Mouse (Mus musculus): Measurements from ENCODE around the gene Tubb4a. TPM values are rescaled to one million over a fixed set of nuclear protein-coding genes. Genes with fewer than 3 reads are reported as not detected.

Gene Tubb4a
- polyA plus RNA-seq, 1 experiment from 2014 or later = 271 TPM

GRCm38 (mm10) chr17:57038978-57039377 is 48.6 kb downstream of the Tubb4a start:
- Histone ChIP-seq H3K4me2 (replicated peaks) (no peak overlapping the region), H3K4me3 (no peak overlapping the region), H3K9me3 (no peaks in the 10 kb centered on the region), H3K4me1 (no peaks in the 10 kb centered on the region), H3K9ac (no peak overlapping the region), H3K36me3 (no peaks in the 10 kb centered on the region), H3K27ac (no peak overlapping the region), H3K27me3 (replicated peaks) (peaks cover 13% of the 10 kb centered on the region)
- 43% methylated on average over 8 of the region's 8 CpGs for WGBS
- ATAC-seq (ENCODE audit: low FRiP score, low read depth) = no peak

- no peak overlapping the region for H3K4me3 ChIP-seq
- H3K36me3 ChIP-seq = peaks cover 12% of the 10 kb centered on the region
- no peak for ATAC-seq (ENCODE audit: low FRiP score, low read depth)
- H3K4me1 ChIP-seq = peaks cover 18% of the 10 kb centered on the region
- no peaks in the 10 kb centered on the region for H3K9me3 ChIP-seq
- WGBS = 89% methylated on average over 4 of the region's 4 CpGs
- peaks cover 4% of the 10 kb centered on the region for H3K27me3 ChIP-seq (replicated peaks)
- H3K9ac ChIP-seq = no peak overlapping the region
- H3K4me2 ChIP-seq (replicated peaks) = peak overlapping the region; percentile 62; the same call in 1 of the 2 replicates
- H3K27ac ChIP-seq = no peak overlapping the region
These were observed 54.7 kb downstream of the Tubb4a start for GRCm38 (mm10) chr17:57032854-57033253.

GRCm38 (mm10) chr17:57031661-57032420 is 55.7 kb downstream of the Tubb4a start:
- H3K27ac ChIP-seq = peak overlapping the region; percentile 54; the same call in 1 of the 2 replicates
- peak overlapping the region; percentile 92 for H3K4me3 ChIP-seq
- under 1% methylated on average over 38 of the region's 38 CpGs for WGBS
- H3K4me2 ChIP-seq (replicated peaks) = peak overlapping the region; percentile 62
- peaks cover 18% of the 10 kb centered on the region for H3K4me1 ChIP-seq
- H3K36me3 ChIP-seq = peaks cover 22% of the 10 kb centered on the region
- ATAC-seq (ENCODE audit: low FRiP score, low read depth) = peak; percentile 99
- H3K9me3 ChIP-seq = no peaks in the 10 kb centered on the region
- H3K27me3 ChIP-seq (replicated peaks) = no peaks in the 10 kb centered on the region
- peak overlapping the region; percentile 99 for H3K9ac ChIP-seq

- Histone ChIP-seq H3K36me3 (peaks cover 29% of the 10 kb centered on the region), H3K9ac (peak within 1 kb of the TSS; percentile 99), H3K4me3 (peak within 1 kb of the TSS; percentile 92), H3K27ac (peak within 1 kb of the TSS; percentile 93), H3K4me2 (replicated peaks) (peak within 1 kb of the TSS; percentile 95), H3K27me3 (replicated peaks) (no peaks in the 10 kb centered on the region), H3K4me1 (peaks cover 18% of the 10 kb centered on the region), H3K9me3 (no peaks in the 10 kb centered on the region)
- WGBS = under 1% methylated on average over 81 of the region's 99 CpGs
- ATAC-seq (ENCODE audit: low FRiP score, low read depth) = peak; percentile 1; the same call in 1 of the 2 replicates
These were observed 56.5 kb downstream of the Tubb4a start, which contains the start of gene Khsrp for GRCm38 (mm10) chr17:57030931-57031660. Gene Khsrp, minus strand, starts transcription at chr17:57031522.

Other genes starting within 250 kb of the Tubb4a start
- not detected in 2 replicates for gene Acsbg2, start 213.3 kb downstream of the Tubb4a start, polyA plus RNA-seq (2016; fragmentation: Nextera tagmentation; extraction: Ambion mirVana)
- 0.16 and 0.42 TPM in 2 replicates for gene 1700061G19Rik, start 212.3 kb downstream of the Tubb4a start, polyA plus RNA-seq (2016; fragmentation: Nextera tagmentation; extraction: Ambion mirVana)
- gene Mllt1, start 152.4 kb downstream of the Tubb4a start, polyA plus RNA-seq (2016; fragmentation: Nextera tagmentation; extraction: Ambion mirVana) = 86.1 and 89.8 TPM in 2 replicates
- not detected in 2 replicates for gene Acer1, start 105.7 kb downstream of the Tubb4a start, polyA plus RNA-seq (2016; fragmentation: Nextera tagmentation; extraction: Ambion mirVana)
- 134 and 152 TPM in 2 replicates for gene Clpp, start 97.5 kb downstream of the Tubb4a start, polyA plus RNA-seq (2016; fragmentation: Nextera tagmentation; extraction: Ambion mirVana)
- 38.0 and 38.2 TPM in 2 replicates for gene Alkbh7, start 90.4 kb downstream of the Tubb4a start, polyA plus RNA-seq (2016; fragmentation: Nextera tagmentation; extraction: Ambion mirVana)
- not detected in 2 replicates for gene Pspn, start 87.8 kb downstream of the Tubb4a start, polyA plus RNA-seq (2016; fragmentation: Nextera tagmentation; extraction: Ambion mirVana)
- 71.2 and 76.7 TPM in 2 replicates for gene Gtf2f1, start 76.5 kb downstream of the Tubb4a start, polyA plus RNA-seq (2016; fragmentation: Nextera tagmentation; extraction: Ambion mirVana)
- 0.28 and 0.33 TPM in 2 replicates for gene Gm17949, start 76.3 kb downstream of the Tubb4a start, polyA plus RNA-seq (2016; fragmentation: Nextera tagmentation; extraction: Ambion mirVana)
- gene Khsrp, start 56.3 kb downstream of the Tubb4a start, polyA plus RNA-seq (2016; fragmentation: Nextera tagmentation; extraction: Ambion mirVana) = 53.1 and 55.8 TPM in 2 replicates
- gene Slc25a41, start 46.1 kb downstream of the Tubb4a start, polyA plus RNA-seq (2016; fragmentation: Nextera tagmentation; extraction: Ambion mirVana) = 0.25 TPM in 1 of 2 replicates, not detected in the other
- 1.1 and 1.2 TPM in 2 replicates for gene Crb3, start 28.7 kb downstream of the Tubb4a start, polyA plus RNA-seq (2016; fragmentation: Nextera tagmentation; extraction: Ambion mirVana)
- 19.4 and 19.9 TPM in 2 replicates for gene Slc25a23, start 27.9 kb downstream of the Tubb4a start, polyA plus RNA-seq (2016; fragmentation: Nextera tagmentation; extraction: Ambion mirVana)
- 4.3 and 4.5 TPM in 2 replicates for gene Dennd1c, start 9.3 kb downstream of the Tubb4a start, polyA plus RNA-seq (2016; fragmentation: Nextera tagmentation; extraction: Ambion mirVana)
- 5.8 TPM in 2 replicates for gene Tnfsf9, start 17.5 kb upstream of the Tubb4a start, polyA plus RNA-seq (2016; fragmentation: Nextera tagmentation; extraction: Ambion mirVana)
- 0.24 TPM in 1 of 2 replicates, not detected in the other for gene Cd70, start 62.0 kb upstream of the Tubb4a start, polyA plus RNA-seq (2016; fragmentation: Nextera tagmentation; extraction: Ambion mirVana)
- 0.10 and 0.28 TPM in 2 replicates for gene Tnfsf14, start 106.4 kb upstream of the Tubb4a start, polyA plus RNA-seq (2016; fragmentation: Nextera tagmentation; extraction: Ambion mirVana)
- 0.68 and 0.97 TPM in 2 replicates for gene C3, start 140.4 kb upstream of the Tubb4a start, polyA plus RNA-seq (2016; fragmentation: Nextera tagmentation; extraction: Ambion mirVana)
- 24.2 and 24.3 TPM in 2 replicates for gene Gpr108, start 160.7 kb upstream of the Tubb4a start, polyA plus RNA-seq (2016; fragmentation: Nextera tagmentation; extraction: Ambion mirVana)
- 19.7 and 20.6 TPM in 2 replicates for gene Trip10, start 161.7 kb upstream of the Tubb4a start, polyA plus RNA-seq (2016; fragmentation: Nextera tagmentation; extraction: Ambion mirVana)
- gene Vav1, start 191.3 kb upstream of the Tubb4a start, polyA plus RNA-seq (2016; fragmentation: Nextera tagmentation; extraction: Ambion mirVana) = 1.8 and 2.0 TPM in 2 replicates